Mouse (Mus musculus) forebrain, embryonic 15.5 days (tissue): ENCODE data around the gene Prr5l. TPM values are rescaled to one million over a fixed set of nuclear protein-coding genes. Genes with fewer than 3 reads are reported as not detected.
A peak's percentile ranks its signal among the peaks of the same experiment; 100 is the strongest.
"Not testable (repeated sequence)": the region's sequence is repeated elsewhere in the genome, so short reads cannot be mapped to it uniquely, and the experiment has no call there.

Source experiments
- ATAC-seq: fragments of 200-750 bp; cut with Nextera tagmentation; replicated peaks from 2 replicates; pipeline ENCODE4 v1.8.0; 2017; ENCODE audit warnings: mild to moderate bottlenecking, moderate TSS enrichment, moderate library complexity
- H3K27ac ChIP-seq: fragments of 300-500 bp; sonication (generic); replicated peaks from 2 replicates; pipeline ENCODE4 v1.5.1; 2015; ENCODE audit warnings: mild to moderate bottlenecking, inconsistent platforms
- H3K27me3 ChIP-seq: fragments of 300-500 bp; sonication (generic); 2 replicates; pipeline ENCODE4 v1.6.1; 2015; ENCODE audit warnings: inconsistent platforms
- H3K36me3 ChIP-seq: fragments of 300-500 bp; sonication (generic); 2 replicates; pipeline ENCODE4 v1.6.1; 2015; ENCODE audit warnings: mild to moderate bottlenecking, inconsistent platforms
- H3K4me1 ChIP-seq: fragments of 300-500 bp; sonication (generic); 2 replicates; pipeline ENCODE4 v1.6.1; 2015; ENCODE audit warnings: inconsistent platforms
- H3K4me2 ChIP-seq: fragments of 300-500 bp; sonication (generic); replicated peaks from 2 replicates; pipeline ENCODE4 v1.6.1; 2015; ENCODE audit warnings: mild to moderate bottlenecking, inconsistent platforms
- H3K4me3 ChIP-seq: fragments of 300-500 bp; sonication (generic); 2 replicates; pipeline ENCODE4 v1.5.1; 2015; ENCODE audit warnings: mild to moderate bottlenecking, inconsistent platforms
- H3K9ac ChIP-seq: fragments of 300-500 bp; sonication (generic); replicated peaks from 2 replicates; pipeline ENCODE4 v1.6.1; 2015; ENCODE audit warnings: mild to moderate bottlenecking, inconsistent platforms
- H3K9me3 ChIP-seq: fragments of 300-500 bp; sonication (generic); 2 replicates; pipeline ENCODE4 v1.6.1; 2016; ENCODE audit warnings: inconsistent platforms
- WGBS: fragments of 180-500 bp; shearing (Covaris S2); methylation state at CpG from one replicate; pipeline ENCODE4 v1.1.7; 2015; ENCODE audit warnings: mixed read lengths; 5-methylcytosine and 5-hydroxymethylcytosine counted together
- polyA plus RNA-seq: library from polyadenylated mRNA; unstranded; fragments of >200 nt; fragmentation: Nextera tagmentation; extraction: Ambion mirVana; gene quantifications from 2 replicates; pipeline ENCODE4 v1.2.1, GENCODE M21; 2015

Gene Prr5l
- polyA plus RNA-seq, 1 experiment from 2014 or later, result 4.9 TPM

GRCm38 (mm10) chr2:101752402-101752801, 130.4 kb downstream of the Prr5l start:
- Histone ChIP-seq H3K4me3 (no peak overlapping the region), H3K27me3 (no peaks in the 10 kb centered on the region), H3K9me3 (no peaks in the 10 kb centered on the region), H3K4me1 (0 out of 2 replicates have a peak, but pooled peaks cover 7% of the 10 kb centered on the region), H3K36me3 (no peaks in the 10 kb centered on the region), H3K4me2 (no peak overlapping the region), H3K9ac (no peak overlapping the region), H3K27ac (no peak overlapping the region)
- ATAC-seq, result no peak
- WGBS, result 76% methylated on average over 7 of the region's 7 CpGs

GRCm38 (mm10) chr2:101751236-101751922, 131.4 kb downstream of the Prr5l start:
- Histone ChIP-seq H3K4me1 (0 out of 2 replicates have a peak, but pooled peaks cover 7% of the 10 kb centered on the region), H3K9me3 (no peaks in the 10 kb centered on the region), H3K4me2 (no peak overlapping the region), H3K9ac (no peak overlapping the region), H3K36me3 (no peaks in the 10 kb centered on the region), H3K27me3 (no peaks in the 10 kb centered on the region), H3K4me3 (no peak overlapping the region), H3K27ac (no peak overlapping the region)
- no peak for ATAC-seq
- 39% methylated on average over 4 of the region's 4 CpGs for whole genome bisulfite sequencing

GRCm38 (mm10) chr2:101746537-101746936, 136.3 kb downstream of the Prr5l start:
- no peak for ATAC-seq

GRCm38 (mm10) chr2:101745656-101746055, 137.2 kb downstream of the Prr5l start:
- H3K4me3 ChIP-seq, result not testable (repeated sequence)
- 95% methylated on average over 2 of the region's 2 CpGs for WGBS

More at GRCm38 (mm10) chr2:101746537-101746936, 136.3 kb downstream of the Prr5l start:
- H3K27ac ChIP-seq, result no peak overlapping the region
- H3K9me3 ChIP-seq, result no peaks in the 10 kb centered on the region
- H3K36me3 ChIP-seq, result no peaks in the 10 kb centered on the region
- H3K9ac ChIP-seq, result no peak overlapping the region
- no peak overlapping the region for H3K4me2 ChIP-seq
- H3K4me3 ChIP-seq, result no peak overlapping the region
- 97% methylated on average over 7 of the region's 7 CpGs for WGBS
- H3K4me1 ChIP-seq, result no peaks in the 10 kb centered on the region
- no peaks in the 10 kb centered on the region for H3K27me3 ChIP-seq

GRCm38 (mm10) chr2:101742072-101742860, 140.6 kb downstream of the Prr5l start:
- no peak overlapping the region for H3K4me3 ChIP-seq
- H3K9me3 ChIP-seq, result no peaks in the 10 kb centered on the region
- no peak overlapping the region for H3K9ac ChIP-seq
- H3K4me1 ChIP-seq, result no peaks in the 10 kb centered on the region
- H3K27me3 ChIP-seq, result no peaks in the 10 kb centered on the region
- H3K4me2 ChIP-seq, result no peak overlapping the region
- no peak for ATAC-seq
- no peak overlapping the region for H3K27ac ChIP-seq
- no peaks in the 10 kb centered on the region for H3K36me3 ChIP-seq
- 87% methylated on average over 7 of the region's 7 CpGs for WGBS

More at GRCm38 (mm10) chr2:101745656-101746055, 137.2 kb downstream of the Prr5l start:
- not testable (repeated sequence) for H3K9me3 ChIP-seq, H3K4me1 ChIP-seq, ATAC-seq, H3K27ac ChIP-seq, H3K4me2 ChIP-seq, H3K9ac ChIP-seq, H3K27me3 ChIP-seq, H3K36me3 ChIP-seq

GRCm38 (mm10) chr2:101741653-101742052, 141.2 kb downstream of the Prr5l start:
- no peak for ATAC-seq
- Histone ChIP-seq H3K9me3 (no peaks in the 10 kb centered on the region), H3K27ac (no peak overlapping the region), H3K4me2 (no peak overlapping the region), H3K4me1 (no peaks in the 10 kb centered on the region), H3K27me3 (no peaks in the 10 kb centered on the region), H3K4me3 (no peak overlapping the region), H3K9ac (no peak overlapping the region), H3K36me3 (no peaks in the 10 kb centered on the region)
- WGBS, result 89% methylated on average over 8 of the region's 8 CpGs

- Histone ChIP-seq H3K36me3 (no peaks in the 10 kb centered on the region), H3K4me1 (no peaks in the 10 kb centered on the region), H3K9me3 (no peaks in the 10 kb centered on the region), H3K27ac (no peak overlapping the region), H3K9ac (no peak overlapping the region), H3K4me2 (no peak overlapping the region), H3K27me3 (no peaks in the 10 kb centered on the region), H3K4me3 (no peak overlapping the region)
- ATAC-seq, result no peak
- 89% methylated on average over 5 of the region's 5 CpGs for WGBS
Observed at GRCm38 (mm10) chr2:101739914-101740313, 142.9 kb downstream of the Prr5l start.

GRCm38 (mm10) chr2:101733564-101733963, 149.3 kb downstream of the Prr5l start:
- H3K36me3 ChIP-seq, result no peaks in the 10 kb centered on the region
- no peak overlapping the region for H3K9ac ChIP-seq
- 88% methylated on average over 3 of the region's 3 CpGs for WGBS
- H3K4me3 ChIP-seq, result no peak overlapping the region
- H3K4me2 ChIP-seq, result no peak overlapping the region
- H3K9me3 ChIP-seq, result no peaks in the 10 kb centered on the region
- H3K27me3 ChIP-seq, result no peaks in the 10 kb centered on the region
- no peak overlapping the region for H3K27ac ChIP-seq
- 0 out of 2 replicates have a peak, but pooled peaks cover 5% of the 10 kb centered on the region for H3K4me1 ChIP-seq
- ATAC-seq, result no peak

GRCm38 (mm10) chr2:101732777-101733210, 150.0 kb downstream of the Prr5l start:
- Histone ChIP-seq H3K9me3 (no peaks in the 10 kb centered on the region), H3K9ac (no peak overlapping the region), H3K4me2 (no peak overlapping the region), H3K4me3 (no peak overlapping the region), H3K27ac (no peak overlapping the region), H3K27me3 (no peaks in the 10 kb centered on the region), H3K4me1 (0 out of 2 replicates have a peak, but pooled peaks cover 5% of the 10 kb centered on the region), H3K36me3 (no peaks in the 10 kb centered on the region)
- no peak for ATAC-seq
- 95% methylated on average over 10 of the region's 10 CpGs for WGBS

- no peak overlapping the region for H3K4me3 ChIP-seq
- H3K9ac ChIP-seq, result no peak overlapping the region
- no peaks in the 10 kb centered on the region for H3K27me3 ChIP-seq
- no peak overlapping the region for H3K4me2 ChIP-seq
- H3K27ac ChIP-seq, result 0 out of 2 replicates have a peak overlapping the region, but pooled peaks have one; percentile 33
- ATAC-seq, result no peak
- no peaks in the 10 kb centered on the region for H3K9me3 ChIP-seq
- 0 out of 2 replicates have a peak, but pooled peaks cover 5% of the 10 kb centered on the region for H3K4me1 ChIP-seq
- no peaks in the 10 kb centered on the region for H3K36me3 ChIP-seq
Observed at GRCm38 (mm10) chr2:101730972-101731371, 151.9 kb downstream of the Prr5l start.

- no peak for ATAC-seq
- H3K27ac ChIP-seq, result no peak overlapping the region
- no peaks in the 10 kb centered on the region for H3K27me3 ChIP-seq
- H3K36me3 ChIP-seq, result no peaks in the 10 kb centered on the region
- WGBS, result 82% methylated on average over 1 of the region's 1 CpGs
- 0 out of 2 replicates have a peak, but pooled peaks cover 5% of the 10 kb centered on the region for H3K4me1 ChIP-seq
- no peak overlapping the region for H3K4me3 ChIP-seq
- H3K9ac ChIP-seq, result no peak overlapping the region
- H3K4me2 ChIP-seq, result no peak overlapping the region
- H3K9me3 ChIP-seq, result no peaks in the 10 kb centered on the region
Observed at GRCm38 (mm10) chr2:101729472-101729871, 153.4 kb downstream of the Prr5l start.

- Histone ChIP-seq H3K4me2 (no peak overlapping the region), H3K27ac (no peak overlapping the region), H3K4me3 (no peak overlapping the region), H3K36me3 (no peaks in the 10 kb centered on the region), H3K27me3 (no peaks in the 10 kb centered on the region), H3K9me3 (no peaks in the 10 kb centered on the region), H3K4me1 (peaks cover 15% of the 10 kb centered on the region), H3K9ac (no peak overlapping the region)
- ATAC-seq, result no peak
Observed at GRCm38 (mm10) chr2:101727787-101728186, 155.0 kb downstream of the Prr5l start.
